Mouse (Mus musculus): ENCODE data around the gene Gan.

DNA sequence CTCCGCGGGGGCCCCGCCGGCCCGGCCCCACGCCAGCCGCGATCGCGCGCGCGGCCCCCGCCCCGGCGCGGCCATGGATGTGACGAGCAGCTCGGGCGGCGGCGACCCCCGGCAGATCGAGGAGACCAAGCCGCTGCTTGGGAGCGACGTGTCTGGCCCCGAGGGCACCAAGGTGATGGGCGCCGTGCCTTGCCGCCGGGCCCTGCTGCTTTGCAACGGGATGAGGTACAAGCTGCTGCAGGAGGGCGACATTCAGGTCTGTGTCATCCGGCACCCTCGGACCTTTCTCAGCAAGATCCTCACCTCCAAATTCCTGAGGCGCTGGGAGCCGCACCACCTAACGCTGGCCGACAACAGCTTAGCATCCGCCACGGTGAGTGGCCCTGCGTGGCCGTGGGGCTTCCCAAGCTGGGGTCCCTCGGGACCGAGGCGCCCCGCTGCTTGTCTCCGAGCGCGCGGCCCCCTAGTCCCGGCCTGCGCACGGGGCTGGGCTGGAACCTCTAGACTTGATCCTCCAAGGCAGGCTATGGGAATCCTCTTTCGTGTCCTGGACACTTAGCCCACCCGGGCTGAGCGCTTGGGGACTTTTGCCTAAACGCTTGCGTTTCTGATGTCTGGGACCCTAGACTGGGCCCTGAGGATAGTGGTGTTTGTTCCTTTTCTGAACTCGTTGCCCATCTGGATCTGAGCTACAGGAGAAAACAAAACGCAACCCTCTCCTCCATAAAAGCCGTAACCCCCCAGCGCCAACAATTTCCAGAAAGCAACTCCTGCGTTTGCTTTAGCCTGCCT is 99.3 kb downstream of the Gan start, which contains the start of gene Cmip:
- TF ChIP-seq RCOR1 (conservative IDR thresholded peaks at IDR 0.05; ENCODE audit: low read depth, low read length) (no peak), CTCF (conservative IDR thresholded peaks at IDR 0.05 in 1 of 2, IDR thresholded peaks at IDR 0.05 in 1 of 2; ENCODE audit: low read depth in 2 of 2, low read length in 2 of 2) (no peak), POLR2A (IDR thresholded peaks at IDR 0.05; ENCODE audit: low read depth, low read length) (no peak), HCFC1 (IDR thresholded peaks at IDR 0.05; ENCODE audit: low read depth, low read length) (no peak)

All from CH12.LX (cell line).